Mouse (Mus musculus) R1 (cell line): ENCODE data around the gene Hoxd8.

Experiments used
- DNase-seq: peaks from one replicate; pipeline ENCODE4 v3.0.0-alpha.2; 2018; ENCODE audit warnings: low read depth, low spot score

Gene Hoxd8

DNA sequence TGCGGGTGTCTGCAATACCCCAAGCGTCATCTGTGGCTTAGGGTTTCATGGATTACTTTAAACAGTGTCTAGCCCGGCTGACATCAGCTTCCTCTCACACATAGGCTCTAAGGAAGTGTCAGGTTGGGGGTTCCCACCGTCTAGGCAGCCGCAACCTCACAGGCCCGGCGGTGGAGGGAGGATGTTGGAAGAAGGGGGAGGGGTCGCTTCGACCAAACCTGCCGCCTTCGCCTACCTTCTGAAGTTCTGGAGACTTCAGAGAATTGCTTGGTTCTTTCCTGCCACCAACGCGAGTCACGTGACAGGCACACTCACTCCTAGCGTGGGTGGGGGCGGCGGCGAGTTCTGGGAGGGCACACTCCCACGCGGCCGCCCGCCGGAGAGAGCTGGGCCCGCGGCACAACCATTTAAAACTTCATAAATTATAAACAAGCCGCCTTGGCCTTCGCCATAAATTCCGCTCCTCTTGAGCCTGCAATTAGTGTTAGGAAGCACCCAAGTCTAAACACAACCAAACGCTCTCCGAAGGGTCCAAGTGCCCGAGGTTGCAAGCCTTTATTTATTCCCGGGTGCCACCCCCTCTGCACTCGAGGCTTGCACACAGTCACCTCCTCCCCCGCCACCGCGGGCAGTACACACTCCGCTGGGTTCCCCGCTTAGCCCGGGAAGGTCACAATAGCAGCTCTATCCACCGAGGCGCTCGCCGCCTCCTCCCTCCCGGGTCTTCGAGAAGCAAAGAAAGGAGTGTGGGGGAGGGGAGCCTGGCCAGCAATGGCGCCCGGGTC, 45.1 kb downstream of the Hoxd8 start:
- DNase-seq = peak; percentile 47

- DNase-seq = no peak
These were observed 46.4 kb downstream of the Hoxd8 start for GRCm38 (mm10) chr2:74750731-74751250.

- DNase-seq = no peak
These were observed 47.4 kb downstream of the Hoxd8 start for GRCm38 (mm10) chr2:74751861-74752260.

DNA sequence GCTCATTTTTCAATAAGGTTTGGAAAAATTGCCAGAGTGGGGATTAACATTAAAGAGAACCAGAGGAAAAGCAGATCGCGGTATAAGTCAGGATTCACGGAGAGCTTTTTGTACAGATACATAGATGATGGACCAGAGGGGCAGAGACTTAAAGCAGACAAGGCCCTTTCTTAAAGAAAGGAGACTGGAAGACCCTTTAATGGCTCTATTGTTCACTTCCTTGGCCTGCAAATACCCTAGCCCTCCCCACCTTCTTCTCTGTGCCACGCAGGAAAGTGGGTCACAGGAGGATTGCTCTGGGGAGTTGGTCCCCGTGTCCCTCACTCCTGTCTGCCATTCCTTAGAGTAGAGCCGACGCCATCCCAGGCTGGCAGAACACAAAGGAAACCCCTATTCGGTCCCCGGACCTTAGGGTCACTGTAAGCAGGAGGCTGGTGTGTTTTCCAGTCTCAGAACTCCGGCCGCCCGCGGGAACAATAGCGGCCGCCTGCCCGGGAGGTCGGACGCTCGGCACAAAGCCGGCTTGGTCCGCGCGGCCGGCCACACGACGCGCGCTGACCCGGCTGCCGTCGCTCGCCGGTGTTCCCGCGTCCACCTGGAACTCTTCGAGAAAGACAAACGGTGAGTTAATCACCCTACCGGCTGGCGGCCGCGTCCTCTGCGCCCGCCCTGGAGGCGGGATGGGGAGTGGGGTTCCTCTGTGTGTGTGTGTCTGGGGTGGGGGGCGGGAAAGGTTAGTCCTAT, 48.2 kb downstream of the Hoxd8 start:
- DNase-seq = no peak

- DNase-seq = no peak
These were observed 48.7 kb downstream of the Hoxd8 start for GRCm38 (mm10) chr2:74753175-74753523.

- no peak for DNase-seq
These were observed 49.3 kb downstream of the Hoxd8 start for GRCm38 (mm10) chr2:74753711-74754110.
